Mouse (Mus musculus): ENCODE measurements around the gene Catsperg1.
"Not testable (repeated sequence)": the region's sequence is repeated elsewhere in the genome, so short reads cannot be mapped to it uniquely, and the experiment has no call there.

Gene Catsperg1

GRCm38 (mm10) chr7:29230560-29230959 lies 16.7 kb upstream of the Catsperg1 start:
- DNase-seq (ENCODE audit: low spot score), result no peak

- no peak for DNase-seq (ENCODE audit: low spot score)
These were observed 14.4 kb upstream of the Catsperg1 start for GRCm38 (mm10) chr7:29228202-29228601.

GRCm38 (mm10) chr7:29225520-29225919 lies 11.7 kb upstream of the Catsperg1 start:
- DNase-seq (ENCODE audit: low spot score), result no peak

GRCm38 (mm10) chr7:29224756-29225394 lies 11.0 kb upstream of the Catsperg1 start:
- no peak for DNase-seq (ENCODE audit: low spot score)

GRCm38 (mm10) chr7:29214846-29215245 lies 1.0 kb upstream of the Catsperg1 start:
- DNase-seq (ENCODE audit: low spot score), result no peak

- DNase-seq (ENCODE audit: low spot score), result no peak
These were observed 401 bp upstream of the Catsperg1 start for GRCm38 (mm10) chr7:29214236-29214635.

GRCm38 (mm10) chr7:29212775-29213560 lies 867 bp downstream of the Catsperg1 start:
- not testable (repeated sequence) for DNase-seq (ENCODE audit: low spot score)

GRCm38 (mm10) chr7:29212199-29212765 lies 1.6 kb downstream of the Catsperg1 start:
- DNase-seq (ENCODE audit: low spot score), result no peak

GRCm38 (mm10) chr7:29211415-29212198 lies 2.2 kb downstream of the Catsperg1 start:
- DNase-seq (ENCODE audit: low spot score), result peak; percentile 77

GRCm38 (mm10) chr7:29211013-29211412 lies 2.8 kb downstream of the Catsperg1 start:
- not testable (repeated sequence) for DNase-seq (ENCODE audit: low spot score)

GRCm38 (mm10) chr7:29202577-29202976 lies 11.3 kb downstream of the Catsperg1 start:
- no peak for DNase-seq (ENCODE audit: low spot score)

GRCm38 (mm10) chr7:29194230-29194629 lies 19.6 kb downstream of the Catsperg1 start:
- DNase-seq (ENCODE audit: low spot score), result not testable (repeated sequence)

GRCm38 (mm10) chr7:29181323-29181722 lies 32.5 kb downstream of the Catsperg1 start:
- not testable (repeated sequence) for DNase-seq (ENCODE audit: low spot score)

GRCm38 (mm10) chr7:29180854-29181236 lies 33.0 kb downstream of the Catsperg1 start:
- DNase-seq (ENCODE audit: low spot score), result no peak

- DNase-seq (ENCODE audit: low spot score), result peak; percentile 96
These were observed 33.6 kb downstream of the Catsperg1 start, which contains the start of gene Psmd8 for GRCm38 (mm10) chr7:29180077-29180853. Gene Psmd8, minus strand, starts transcription at chr7:29180701.

GRCm38 (mm10) chr7:29179323-29179722 lies 34.5 kb downstream of the Catsperg1 start:
- no peak for DNase-seq (ENCODE audit: low spot score)

- DNase-seq (ENCODE audit: low spot score), result no peak
These were observed 35.7 kb downstream of the Catsperg1 start for GRCm38 (mm10) chr7:29178106-29178505.

GRCm38 (mm10) chr7:29172390-29173016 lies 41.3 kb downstream of the Catsperg1 start:
- DNase-seq (ENCODE audit: low spot score), result no peak

GRCm38 (mm10) chr7:29171562-29172097 lies 42.2 kb downstream of the Catsperg1 start:
- DNase-seq (ENCODE audit: low spot score), result no peak

GRCm38 (mm10) chr7:29170755-29171561 lies 42.9 kb downstream of the Catsperg1 start:
- DNase-seq (ENCODE audit: low spot score), result no peak
